Mouse (Mus musculus) olfactory bulb, adult 2 months (tissue): ENCODE data around the gene Akap13.

Source experiments
- CTCF ChIP-seq: fragments of 200-500 bp; IDR thresholded peaks from 2 replicates; pipeline ENCODE4 v1.5.1; 2012; ENCODE audit warnings: low read depth, mild to moderate bottlenecking, low read length, moderate library complexity; ENCODE audit not compliant: insufficient read depth
- POLR2A ChIP-seq: fragments of 200-500 bp; IDR thresholded peaks from 2 replicates; pipeline ENCODE4 v1.6.1; 2012; ENCODE audit warnings: mild to moderate bottlenecking, low read depth, low read length, moderate library complexity; ENCODE audit not compliant: insufficient read depth

- TF ChIP-seq POLR2A: no peak
- no peak for TF ChIP-seq CTCF
These were observed 345.2 kb downstream of the Akap13 start for GRCm38 (mm10) chr7:75800530-75800929.
